Mouse (Mus musculus) frontal cortex, postnatal 10 days (tissue): ENCODE measurements around the gene Skp2.
"Not testable (repeated sequence)": the region's sequence is repeated elsewhere in the genome, so short reads cannot be mapped to it uniquely, and the experiment has no call there.

Experiments used
- DNase-seq, 2 experiments: peaks; one replicate each; pipeline ENCODE4 v3.0.0; 2022; ENCODE audit warnings: low spot score in 2 of 2, mixed read lengths in 1 of 2

Skp2 gene

GRCm38 (mm10) chr15:9155325-9155724 lies at the start of gene Skp2:
Gene Skp2 (minus strand): TSS chr15:9155425.
- no peak for DNase-seq

GRCm38 (mm10) chr15:9198421-9198820 lies 43.2 kb upstream of the Skp2 start:
- DNase-seq: no peak

GRCm38 (mm10) chr15:9192685-9193084 lies 37.5 kb upstream of the Skp2 start:
- DNase-seq: not testable (repeated sequence)

DNA sequence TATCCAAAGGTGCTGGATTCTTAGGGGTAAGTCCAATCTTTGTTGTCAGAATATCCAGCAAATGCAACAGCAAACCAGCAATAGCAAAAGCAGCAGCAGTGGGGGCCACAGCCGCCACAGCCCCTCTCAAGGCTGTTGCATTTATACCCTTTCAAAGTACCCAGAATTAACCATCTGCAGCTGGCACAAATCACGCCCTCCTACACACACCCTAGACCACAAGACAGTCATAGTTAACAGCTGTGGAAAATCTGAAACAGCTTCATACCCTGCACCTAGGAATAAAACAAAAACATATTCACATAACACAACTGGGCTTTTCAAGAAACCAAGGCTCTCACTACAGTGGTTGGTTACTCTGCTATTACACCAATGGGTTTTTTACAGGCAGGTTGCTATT lies 34.6 kb upstream of the Skp2 start:
- DNase-seq: no peak

DNA sequence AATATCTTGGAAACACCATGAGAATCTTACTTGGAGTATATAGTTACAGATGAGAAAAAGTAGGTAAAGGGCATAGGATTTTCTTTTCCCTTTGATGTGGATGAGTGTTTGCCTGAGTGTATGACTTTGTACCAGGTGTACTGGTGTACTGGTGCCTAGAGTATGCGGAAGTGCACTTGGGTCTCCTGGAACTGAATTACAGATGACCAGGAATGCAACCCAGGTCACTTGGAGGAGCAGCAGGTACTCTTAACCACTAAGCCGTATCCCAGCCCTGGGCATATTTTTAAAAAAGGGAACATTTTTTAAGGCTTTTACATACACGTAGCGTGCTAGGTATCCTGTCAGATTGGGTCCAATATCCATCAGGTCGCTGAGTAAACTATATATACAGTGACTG lies 28.8 kb upstream of the Skp2 start:
- no peak for DNase-seq

DNA sequence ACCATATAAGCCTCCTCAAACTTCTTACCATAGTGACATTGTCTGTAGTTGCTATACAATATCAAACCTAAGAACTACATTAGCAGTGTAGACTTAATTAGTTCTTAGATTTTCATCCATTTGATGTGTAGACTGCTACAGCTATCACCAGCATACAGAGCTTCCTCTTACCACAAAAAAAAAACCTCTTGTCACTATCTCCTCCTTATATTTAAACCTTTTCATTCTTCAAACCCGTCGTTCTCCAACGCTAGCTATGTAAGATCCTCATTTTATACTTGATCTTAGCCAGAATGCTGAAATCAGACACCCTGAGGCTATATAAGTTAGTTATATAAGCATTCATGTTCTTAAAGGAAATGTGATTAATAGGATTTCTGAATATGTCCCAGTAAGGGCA lies 21.8 kb upstream of the Skp2 start:
- DNase-seq: no peak

GRCm38 (mm10) chr15:9164125-9164524 lies 8.9 kb upstream of the Skp2 start:
- DNase-seq: no peak

DNA sequence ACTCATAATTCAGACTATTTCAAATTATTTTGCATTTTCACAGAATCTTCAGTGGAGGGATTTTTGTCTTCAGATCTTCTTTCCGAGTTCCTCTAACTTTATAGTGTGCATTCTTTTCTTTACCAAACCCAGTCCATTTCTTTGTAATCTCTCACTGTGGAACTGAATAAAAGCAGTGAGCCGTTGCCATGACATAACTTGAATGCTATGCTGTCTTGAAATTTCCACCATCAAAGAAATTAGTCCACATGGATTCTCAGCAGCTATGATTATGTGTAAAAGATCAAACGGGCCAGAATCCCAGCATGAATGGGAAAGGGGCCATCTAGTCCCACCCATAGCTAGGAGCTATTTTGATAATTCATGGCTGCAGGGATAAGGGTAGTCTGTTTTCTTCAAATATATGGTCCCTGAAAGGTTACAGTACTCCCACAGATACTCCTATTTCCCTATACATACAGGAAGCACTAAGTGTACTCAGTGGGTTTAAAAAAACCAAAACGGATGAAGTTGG lies 7.4 kb upstream of the Skp2 start:
- DNase-seq: no peak

DNA sequence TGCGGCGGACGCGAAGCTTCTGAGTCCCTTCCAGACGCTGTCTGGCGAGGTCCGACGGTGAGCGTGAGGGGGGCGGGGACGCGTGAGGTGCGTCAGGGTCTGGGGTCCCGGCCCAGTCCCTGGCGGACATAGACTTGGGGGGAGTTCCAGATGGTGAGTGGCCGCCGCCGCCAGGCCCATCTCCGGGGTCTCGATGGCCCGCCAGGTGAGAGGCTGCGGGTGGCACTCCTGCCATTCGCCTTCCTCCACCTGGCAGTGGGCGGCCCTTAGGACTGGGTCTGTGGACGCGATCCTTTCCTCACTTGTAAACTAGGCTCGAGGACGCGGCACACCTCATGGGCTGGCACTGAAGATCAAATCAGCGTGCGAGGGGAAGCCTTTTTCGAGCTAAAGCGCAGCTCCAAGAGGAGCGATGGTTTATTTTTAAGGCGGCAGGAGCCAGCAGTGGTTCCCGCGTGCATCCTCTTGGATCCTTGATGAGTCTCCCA lies 14.5 kb downstream of the Skp2 start:
- DNase-seq: no peak

DNA sequence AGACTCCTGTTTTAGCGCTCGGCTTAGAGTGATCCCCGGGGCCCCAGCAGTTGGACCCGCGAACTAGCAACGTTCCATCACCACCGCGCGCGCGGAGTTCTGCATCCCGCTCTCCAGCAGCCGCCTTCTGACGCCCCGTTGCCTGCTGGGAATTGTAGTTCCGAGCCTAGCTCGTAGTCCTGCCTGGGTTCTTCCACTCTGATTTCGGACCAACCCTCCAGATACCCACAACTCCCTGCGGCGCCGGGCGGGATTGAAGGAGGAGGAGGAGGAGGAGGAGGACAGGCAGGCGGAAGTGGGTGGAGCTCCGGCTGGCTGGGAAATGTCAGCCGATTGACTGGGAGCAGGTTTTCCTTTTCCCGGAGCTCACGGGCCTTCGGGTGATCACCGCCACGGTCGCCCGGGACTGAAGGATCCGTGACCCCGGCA lies 15.0 kb downstream of the Skp2 start, which contains the start of gene Lmbrd2:
Gene Lmbrd2, plus strand, starts transcription at position 299 of the 429 bp plus-strand sequence.
- peak; percentile 95 to 96 for DNase-seq

- DNase-seq: no peak
These were observed 15.8 kb downstream of the Skp2 start for GRCm38 (mm10) chr15:9139447-9139846.

DNA sequence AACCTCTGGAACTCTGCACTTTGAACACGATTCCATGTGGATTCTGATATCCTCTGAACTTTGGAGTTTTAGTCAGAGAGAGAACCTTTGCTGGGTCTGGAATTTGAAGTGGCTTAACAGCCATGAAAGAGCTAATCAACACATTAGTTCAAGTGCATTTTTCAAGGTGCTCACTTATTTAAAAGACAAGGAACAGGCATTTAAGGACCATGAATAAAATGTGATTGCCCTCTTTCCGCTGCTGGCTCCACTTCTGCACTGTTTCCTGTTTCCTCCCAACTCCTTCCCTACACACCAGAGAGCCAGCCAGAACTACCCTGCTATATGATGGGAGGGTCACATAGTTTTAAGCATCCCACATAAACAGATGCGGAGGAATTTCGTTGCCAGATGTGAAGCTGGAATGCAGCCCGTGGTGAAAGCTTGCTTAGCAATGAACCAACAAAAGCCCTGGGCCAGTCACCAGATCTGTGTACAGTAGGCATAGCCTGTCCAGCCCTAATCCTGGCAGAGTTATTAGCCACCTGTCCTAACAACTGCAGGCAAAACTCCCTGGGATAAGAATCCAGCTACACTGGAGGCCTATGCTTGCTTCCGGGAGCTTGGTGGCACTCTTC lies 20.2 kb downstream of the Skp2 start:
- no peak for DNase-seq

DNA sequence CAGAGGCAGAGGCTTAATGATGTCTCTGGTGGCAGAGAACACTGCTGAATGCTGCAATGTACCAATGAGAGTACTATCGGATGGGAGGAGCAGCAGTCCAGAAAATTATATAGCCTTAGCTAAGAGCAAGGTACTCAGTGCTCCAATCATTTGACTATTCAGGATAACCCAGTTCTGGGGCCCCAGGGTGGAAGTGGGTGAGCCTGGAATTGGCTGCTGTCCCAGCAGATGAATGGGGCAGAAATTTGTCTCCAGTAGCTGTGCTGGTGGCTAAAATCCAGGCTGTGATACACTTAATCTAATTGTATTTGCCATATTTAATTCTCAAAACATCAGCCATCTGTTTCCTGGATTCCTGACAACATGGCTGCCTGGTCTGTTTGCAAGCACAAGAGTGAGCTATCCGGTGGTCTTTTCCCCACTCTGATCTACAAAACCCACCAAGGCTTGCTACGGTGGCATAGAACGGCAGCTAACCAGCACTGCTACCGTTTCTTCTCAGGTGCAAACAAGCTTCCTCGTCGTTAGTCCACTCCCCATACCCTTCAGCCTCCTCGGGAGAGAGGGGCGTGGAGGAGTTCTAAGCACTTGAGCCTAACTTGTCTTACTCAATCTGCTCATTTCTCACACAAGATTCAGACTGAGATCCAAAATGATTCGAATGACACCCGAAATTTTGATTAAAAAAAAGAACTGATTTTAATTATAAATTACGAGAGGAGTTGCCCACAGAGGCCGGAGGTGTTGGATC lies 22.4 kb downstream of the Skp2 start:
- no peak for DNase-seq

DNA sequence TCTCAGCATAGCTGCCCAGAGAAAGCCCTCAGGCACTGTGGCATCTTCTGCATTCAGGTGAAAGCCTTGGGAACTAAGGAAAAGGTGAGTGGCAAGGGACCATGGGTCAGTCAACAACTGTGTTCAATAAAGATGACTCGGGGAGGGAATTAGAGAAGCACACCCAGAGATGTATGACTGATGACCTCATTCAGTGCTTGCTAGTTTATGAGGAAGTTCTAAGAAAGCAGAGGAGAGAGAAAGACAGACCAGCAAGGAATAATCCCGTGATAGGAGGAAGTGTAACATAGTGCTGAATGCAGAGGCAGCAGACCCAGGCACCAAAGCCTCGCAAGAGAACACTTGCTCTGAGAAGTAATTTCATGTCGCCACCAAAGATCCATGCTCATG lies 23.7 kb downstream of the Skp2 start:
- no peak for DNase-seq

- DNase-seq: no peak
These were observed 24.3 kb downstream of the Skp2 start for GRCm38 (mm10) chr15:9130772-9131498.

- no peak for DNase-seq
These were observed 28.0 kb downstream of the Skp2 start for GRCm38 (mm10) chr15:9127051-9127791.

GRCm38 (mm10) chr15:9124856-9125255 lies 30.4 kb downstream of the Skp2 start:
- no peak for DNase-seq

GRCm38 (mm10) chr15:9122989-9123388 lies 32.2 kb downstream of the Skp2 start:
- no peak for DNase-seq

- no peak for DNase-seq
These were observed 35.1 kb downstream of the Skp2 start for GRCm38 (mm10) chr15:9120081-9120480.

DNA sequence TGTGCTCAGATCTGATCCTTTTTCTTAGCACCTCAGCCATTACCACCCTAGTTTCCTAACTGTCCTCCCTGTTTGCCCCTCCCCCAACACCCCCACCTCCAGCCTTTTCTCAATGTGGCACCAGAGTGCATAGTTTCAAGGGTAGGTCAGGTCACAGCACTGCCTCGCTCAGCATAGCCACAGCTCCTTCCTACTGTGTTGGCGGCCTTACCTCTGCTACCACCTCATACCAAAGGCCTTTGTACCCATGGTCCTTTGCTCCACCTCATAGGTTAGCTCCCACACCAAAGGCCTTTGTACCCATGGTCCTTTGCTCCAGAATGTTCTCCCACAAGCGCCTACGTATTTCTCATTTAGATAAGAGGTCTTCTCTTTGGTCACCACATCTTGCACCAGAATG lies 36.4 kb downstream of the Skp2 start:
- no peak for DNase-seq

- no peak for DNase-seq
These were observed 40.6 kb downstream of the Skp2 start for GRCm38 (mm10) chr15:9114599-9114998.

DNA sequence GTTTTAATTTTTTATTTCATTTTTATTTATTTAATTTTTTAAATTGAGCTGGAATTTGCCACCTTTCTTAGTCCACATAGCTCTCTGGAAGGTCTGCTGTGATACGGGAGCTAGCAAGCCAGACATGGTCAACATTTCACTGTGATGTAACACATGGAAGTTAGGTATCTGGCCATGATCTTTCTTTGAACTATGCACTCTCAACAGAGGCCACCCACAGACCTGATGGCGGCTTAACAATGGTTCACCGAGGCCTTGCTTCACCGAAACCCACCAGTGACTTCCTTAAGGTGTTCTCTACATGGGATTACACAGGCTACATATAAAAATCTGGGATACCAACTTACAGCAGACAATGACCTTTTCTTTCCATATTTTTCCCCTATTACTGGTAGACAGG lies 41.1 kb downstream of the Skp2 start:
- no peak for DNase-seq
